Mouse (Mus musculus): ENCODE measurements around the gene Ccl26. TPM values are rescaled to one million over a fixed set of nuclear protein-coding genes. Genes with fewer than 3 reads are reported as not detected.

Gene Ccl26
- polyA plus RNA-seq, 1 experiment from 2014 or later: not detected

- Histone ChIP-seq H3K4me1 (ENCODE audit: control insufficient read depth, low read depth, low read length) (no peaks in the 10 kb centered on the region), H3K4me2 (ENCODE audit: low read depth, low read length) (no peak overlapping the region), H3K4me3 (ENCODE audit: low read depth, low read length) (no peak overlapping the region), H3K36me3 (ENCODE audit: control insufficient read depth, insufficient read depth) (no peaks in the 10 kb centered on the region), H3K9me3 (replicated peaks; ENCODE audit: control insufficient read depth, low read length) (no peaks in the 10 kb centered on the region), H3K27me3 (ENCODE audit: control insufficient read depth, insufficient read depth, low read depth, low read length) (peaks cover 4% of the 10 kb centered on the region; the same call in 1 of the 2 replicates), H3K27ac (ENCODE audit: low read length) (no peak overlapping the region), H3K9ac (ENCODE audit: low read depth, low read length) (no peak overlapping the region)
- ATAC-seq (ENCODE audit: low read depth): no peak
- WGBS (ENCODE audit: insufficient replicate concordance): 13% methylated on average over 3 of the region's 3 CpGs
Measured at GRCm38 (mm10) chr5:135550910-135551309, 12.5 kb downstream of the Ccl26 start.

GRCm38 (mm10) chr5:135547990-135548389 is 15.4 kb downstream of the Ccl26 start:
- Histone ChIP-seq H3K4me1 (ENCODE audit: control insufficient read depth, low read depth, low read length) (peaks cover 7% of the 10 kb centered on the region), H3K27me3 (ENCODE audit: control insufficient read depth, insufficient read depth, low read depth, low read length) (peaks cover 19% of the 10 kb centered on the region), H3K4me2 (ENCODE audit: low read depth, low read length) (no peak overlapping the region), H3K9me3 (replicated peaks; ENCODE audit: control insufficient read depth, low read length) (no peaks in the 10 kb centered on the region), H3K36me3 (ENCODE audit: control insufficient read depth, insufficient read depth) (no peaks in the 10 kb centered on the region), H3K27ac (ENCODE audit: low read length) (no peak overlapping the region), H3K4me3 (ENCODE audit: low read depth, low read length) (no peak overlapping the region), H3K9ac (ENCODE audit: low read depth, low read length) (no peak overlapping the region)
- ATAC-seq (ENCODE audit: low read depth): no peak
- WGBS (ENCODE audit: insufficient replicate concordance): 84% methylated on average over 2 of the region's 2 CpGs

- Histone ChIP-seq H3K27ac (ENCODE audit: low read length) (no peak within 1 kb of the TSS), H3K9ac (ENCODE audit: low read depth, low read length) (peak within 1 kb of the TSS; percentile 41; the same call in 1 of the 2 replicates), H3K9me3 (replicated peaks; ENCODE audit: control insufficient read depth, low read length) (no peaks in the 10 kb centered on the region), H3K4me3 (ENCODE audit: low read depth, low read length) (peak within 1 kb of the TSS; percentile 63), H3K36me3 (ENCODE audit: control insufficient read depth, insufficient read depth) (no peaks in the 10 kb centered on the region), H3K4me1 (ENCODE audit: control insufficient read depth, low read depth, low read length) (peaks cover 7% of the 10 kb centered on the region), H3K4me2 (ENCODE audit: low read depth, low read length) (peak within 1 kb of the TSS; percentile 71), H3K27me3 (ENCODE audit: control insufficient read depth, insufficient read depth, low read depth, low read length) (peaks cover 19% of the 10 kb centered on the region)
- peak; percentile 96 for ATAC-seq (ENCODE audit: low read depth)
- under 1% methylated on average over 46 of the region's 46 CpGs for WGBS (ENCODE audit: insufficient replicate concordance)
Measured at GRCm38 (mm10) chr5:135544865-135545797, 18.2 kb downstream of the Ccl26 start, which contains the start of gene Hip1. Gene Hip1 (minus strand): TSS chr5:135545120.

- Histone ChIP-seq H3K36me3 (ENCODE audit: control insufficient read depth, insufficient read depth) (no peaks in the 10 kb centered on the region), H3K4me3 (ENCODE audit: low read depth, low read length) (peak overlapping the region; percentile 63), H3K27ac (ENCODE audit: low read length) (no peak overlapping the region), H3K4me2 (ENCODE audit: low read depth, low read length) (peak overlapping the region; percentile 71), H3K9me3 (replicated peaks; ENCODE audit: control insufficient read depth, low read length) (no peaks in the 10 kb centered on the region), H3K4me1 (ENCODE audit: control insufficient read depth, low read depth, low read length) (peaks cover 7% of the 10 kb centered on the region), H3K27me3 (ENCODE audit: control insufficient read depth, insufficient read depth, low read depth, low read length) (peaks cover 19% of the 10 kb centered on the region), H3K9ac (ENCODE audit: low read depth, low read length) (no peak overlapping the region)
- no peak for ATAC-seq (ENCODE audit: low read depth)
- 12% methylated on average over 15 of the region's 15 CpGs for WGBS (ENCODE audit: insufficient replicate concordance)
Measured at GRCm38 (mm10) chr5:135544032-135544558, 19.3 kb downstream of the Ccl26 start.

GRCm38 (mm10) chr5:135537794-135538214 is 25.6 kb downstream of the Ccl26 start:
- Histone ChIP-seq H3K9me3 (replicated peaks; ENCODE audit: control insufficient read depth, low read length) (no peaks in the 10 kb centered on the region), H3K4me3 (ENCODE audit: low read depth, low read length) (no peak overlapping the region), H3K36me3 (ENCODE audit: control insufficient read depth, insufficient read depth) (no peaks in the 10 kb centered on the region), H3K27ac (ENCODE audit: low read length) (no peak overlapping the region), H3K27me3 (ENCODE audit: control insufficient read depth, insufficient read depth, low read depth, low read length) (no peaks in the 10 kb centered on the region), H3K4me2 (ENCODE audit: low read depth, low read length) (peak overlapping the region; percentile 12; the same call in 1 of the 2 replicates), H3K9ac (ENCODE audit: low read depth, low read length) (no peak overlapping the region), H3K4me1 (ENCODE audit: control insufficient read depth, low read depth, low read length) (no peaks in the 10 kb centered on the region)
- ATAC-seq (ENCODE audit: low read depth): no peak
- WGBS (ENCODE audit: insufficient replicate concordance): 28% methylated on average over 10 of the region's 10 CpGs

GRCm38 (mm10) chr5:135537326-135537725 is 26.0 kb downstream of the Ccl26 start:
- H3K9me3 ChIP-seq (replicated peaks; ENCODE audit: control insufficient read depth, low read length): no peaks in the 10 kb centered on the region
- no peaks in the 10 kb centered on the region for H3K4me1 ChIP-seq (ENCODE audit: control insufficient read depth, low read depth, low read length)
- ATAC-seq (ENCODE audit: low read depth): peak; percentile 65
- H3K9ac ChIP-seq (ENCODE audit: low read depth, low read length): no peak overlapping the region
- no peak overlapping the region for H3K27ac ChIP-seq (ENCODE audit: low read length)
- H3K36me3 ChIP-seq (ENCODE audit: control insufficient read depth, insufficient read depth): no peaks in the 10 kb centered on the region
- 16% methylated on average over 4 of the region's 4 CpGs for WGBS (ENCODE audit: insufficient replicate concordance)
- H3K27me3 ChIP-seq (ENCODE audit: control insufficient read depth, insufficient read depth, low read depth, low read length): no peaks in the 10 kb centered on the region
- H3K4me3 ChIP-seq (ENCODE audit: low read depth, low read length): no peak overlapping the region
- H3K4me2 ChIP-seq (ENCODE audit: low read depth, low read length): no peak overlapping the region; the same call in 1 of the 2 replicates

GRCm38 (mm10) chr5:135535867-135536266 is 27.5 kb downstream of the Ccl26 start:
- Histone ChIP-seq H3K36me3 (ENCODE audit: control insufficient read depth, insufficient read depth) (no peaks in the 10 kb centered on the region), H3K27me3 (ENCODE audit: control insufficient read depth, insufficient read depth, low read depth, low read length) (no peaks in the 10 kb centered on the region), H3K27ac (ENCODE audit: low read length) (no peak overlapping the region), H3K4me3 (ENCODE audit: low read depth, low read length) (no peak overlapping the region), H3K4me1 (ENCODE audit: control insufficient read depth, low read depth, low read length) (no peaks in the 10 kb centered on the region), H3K4me2 (ENCODE audit: low read depth, low read length) (no peak overlapping the region), H3K9ac (ENCODE audit: low read depth, low read length) (no peak overlapping the region), H3K9me3 (replicated peaks; ENCODE audit: control insufficient read depth, low read length) (no peaks in the 10 kb centered on the region)
- ATAC-seq (ENCODE audit: low read depth): no peak

- Histone ChIP-seq H3K27me3 (ENCODE audit: control insufficient read depth, insufficient read depth, low read depth, low read length) (no peaks in the 10 kb centered on the region), H3K27ac (ENCODE audit: low read length) (no peak overlapping the region), H3K9ac (ENCODE audit: low read depth, low read length) (no peak overlapping the region), H3K4me2 (ENCODE audit: low read depth, low read length) (no peak overlapping the region), H3K36me3 (ENCODE audit: control insufficient read depth, insufficient read depth) (no peaks in the 10 kb centered on the region), H3K9me3 (replicated peaks; ENCODE audit: control insufficient read depth, low read length) (no peaks in the 10 kb centered on the region), H3K4me3 (ENCODE audit: low read depth, low read length) (no peak overlapping the region), H3K4me1 (ENCODE audit: control insufficient read depth, low read depth, low read length) (no peaks in the 10 kb centered on the region)
- ATAC-seq (ENCODE audit: low read depth): no peak
- 50% methylated on average over 10 of the region's 10 CpGs for WGBS (ENCODE audit: insufficient replicate concordance)
Measured at GRCm38 (mm10) chr5:135533431-135533830, 29.9 kb downstream of the Ccl26 start.

- no peak overlapping the region for H3K27ac ChIP-seq (ENCODE audit: low read length)
- H3K9me3 ChIP-seq (replicated peaks; ENCODE audit: control insufficient read depth, low read length): no peaks in the 10 kb centered on the region
- ATAC-seq (ENCODE audit: low read depth): no peak
- no peaks in the 10 kb centered on the region for H3K36me3 ChIP-seq (ENCODE audit: control insufficient read depth, insufficient read depth)
- no peak overlapping the region for H3K4me2 ChIP-seq (ENCODE audit: low read depth, low read length)
- H3K27me3 ChIP-seq (ENCODE audit: control insufficient read depth, insufficient read depth, low read depth, low read length): no peaks in the 10 kb centered on the region
- WGBS (ENCODE audit: insufficient replicate concordance): 62% methylated on average over 11 of the region's 11 CpGs
- no peaks in the 10 kb centered on the region for H3K4me1 ChIP-seq (ENCODE audit: control insufficient read depth, low read depth, low read length)
- H3K4me3 ChIP-seq (ENCODE audit: low read depth, low read length): no peak overlapping the region
- H3K9ac ChIP-seq (ENCODE audit: low read depth, low read length): no peak overlapping the region
Measured at GRCm38 (mm10) chr5:135531306-135531845, 32.0 kb downstream of the Ccl26 start.

All from liver, embryonic 16.5 days (tissue).